Mouse (Mus musculus) spleen, adult 2 months (tissue): ENCODE measurements around the gene Elf5.

ENCODE experiments used
- CTCF ChIP-seq: fragments of 200-500 bp; IDR thresholded peaks from 2 replicates; pipeline ENCODE4 v1.5.1; 2011; ENCODE audit warnings: mild to moderate bottlenecking, inconsistent platforms; ENCODE audit not compliant: insufficient read depth, insufficient read length, insufficient replicate concordance; ENCODE audit errors: extremely low read depth
- POLR2A ChIP-seq: fragments of 200-500 bp; IDR thresholded peaks from 2 replicates; pipeline ENCODE4 v1.6.1; 2011; ENCODE audit warnings: low read depth, low read length, inconsistent platforms

GRCm38 (mm10) chr2:103483289-103483985, 71.9 kb downstream of the Elf5 start:
- no peak for TF ChIP-seq CTCF
- TF ChIP-seq POLR2A = no peak
